Mouse (Mus musculus): ENCODE measurements at regions not wholly inside any gene's neighbourhood (a gene's known extent, or its start where the extent isn't known, plus 50 kb on each side); places are given as distances from the start of the nearest gene placed in this dataset.
A peak's percentile ranks its signal among the peaks of the same experiment; 100 is the strongest.

- DNase-seq = no peak
Observed at GRCm38 (mm10) chr6:31065419-31065818, 106.5 kb upstream of the Klf14 start.

- DNase-seq = no peak
Observed at GRCm38 (mm10) chr6:31066861-31067260, 108.0 kb upstream of the Klf14 start.

DNA sequence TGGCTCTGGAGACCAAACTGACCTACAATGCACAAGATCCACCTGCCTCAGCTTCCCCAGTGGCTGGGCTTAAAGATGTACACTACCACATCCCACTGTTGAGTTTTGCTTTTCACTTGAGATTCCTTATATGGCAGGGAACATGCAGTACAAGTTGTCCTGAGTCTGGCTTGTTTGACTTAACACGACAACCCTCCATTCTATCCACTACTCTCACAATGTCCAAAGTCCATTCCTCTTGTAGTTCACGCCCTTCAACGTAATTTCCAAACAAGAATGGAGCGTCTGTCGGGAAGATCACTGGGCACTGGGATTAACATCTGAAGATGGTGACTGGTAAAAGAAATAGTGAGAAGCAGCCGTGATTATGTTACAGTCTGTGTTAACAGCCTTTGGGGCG lies 108.6 kb upstream of the Klf14 start:
- DNase-seq = no peak

DNA sequence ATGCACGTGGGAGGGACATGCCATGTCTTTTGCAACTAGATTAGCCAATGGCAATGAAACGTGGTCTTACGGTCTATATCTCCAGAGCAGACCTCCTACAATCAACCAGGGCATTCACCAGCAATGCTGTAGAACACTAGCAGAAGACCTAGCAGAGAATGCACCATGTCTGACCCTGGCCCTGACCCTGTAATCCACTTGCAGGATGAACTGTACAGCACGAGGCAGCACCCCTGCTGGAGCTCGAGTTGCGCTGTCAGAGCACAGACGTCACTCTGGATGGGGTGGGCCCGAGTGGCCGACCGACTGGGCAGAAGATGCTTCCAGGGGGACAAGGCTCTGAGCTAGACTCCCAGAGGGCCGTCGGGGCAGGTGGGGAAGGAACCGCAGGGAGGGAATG lies 110.4 kb upstream of the Klf14 start:
- DNase-seq = no peak

DNA sequence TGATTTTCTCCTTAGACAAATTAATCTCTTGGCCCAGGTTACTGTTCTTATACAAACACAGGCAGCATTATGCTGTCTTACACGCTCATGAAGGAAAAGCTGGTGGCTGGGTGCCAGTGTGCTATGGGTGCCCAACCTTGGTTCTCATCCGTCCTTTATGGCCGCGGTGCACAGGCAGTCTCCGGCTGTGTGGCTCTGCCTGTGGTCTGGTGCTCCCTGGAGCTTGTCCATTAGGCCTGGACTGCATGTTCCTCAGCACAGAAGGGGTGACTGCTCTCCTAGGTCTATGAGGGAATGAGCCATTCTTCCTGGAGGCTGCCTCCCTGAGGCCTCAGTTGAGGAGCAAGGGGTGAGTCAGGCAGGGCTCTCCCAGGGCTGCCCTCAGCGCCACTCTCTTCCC lies 111.7 kb upstream of the Klf14 start:
- DNase-seq = no peak

DNA sequence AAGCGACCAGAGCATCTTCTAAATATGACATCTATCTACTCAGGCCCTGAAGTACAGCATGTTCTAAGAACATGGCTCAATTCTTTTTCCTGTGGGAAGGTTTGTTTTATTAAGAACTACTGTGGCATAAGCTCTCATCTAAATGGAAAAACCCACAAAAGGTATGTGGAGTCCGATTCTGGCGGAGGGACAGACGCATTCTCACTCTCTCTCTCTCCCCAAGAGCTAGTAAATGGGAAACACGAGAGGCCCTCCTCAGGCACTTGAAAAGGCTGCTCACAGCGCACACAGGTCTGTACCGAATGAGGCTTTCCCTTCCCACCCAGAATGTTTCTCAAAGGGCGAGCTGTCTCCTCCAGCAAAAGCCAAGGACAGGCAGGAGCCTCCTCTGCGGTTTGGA lies 112.1 kb upstream of the Klf14 start:
- no peak for DNase-seq

DNA sequence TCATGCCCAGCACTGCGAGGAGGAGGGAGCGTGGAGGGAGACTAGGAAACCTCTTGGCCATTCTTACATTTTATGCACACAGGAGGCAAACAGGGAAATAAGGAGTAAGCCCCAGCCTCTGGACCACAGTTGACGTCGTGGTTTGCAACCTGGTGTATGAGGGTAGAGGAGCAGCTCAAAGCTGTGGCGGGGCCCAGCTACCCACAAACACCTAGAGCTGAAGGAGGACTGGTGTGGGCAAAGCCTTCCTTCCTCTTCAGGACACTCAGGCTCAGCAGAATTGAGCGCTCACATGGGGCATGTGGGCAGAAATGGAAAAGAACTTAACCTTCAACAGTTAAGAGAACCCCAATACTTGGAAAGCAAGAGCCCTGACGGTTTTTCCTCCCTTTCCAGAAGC lies 113.2 kb upstream of the Klf14 start:
- DNase-seq = no peak

DNA sequence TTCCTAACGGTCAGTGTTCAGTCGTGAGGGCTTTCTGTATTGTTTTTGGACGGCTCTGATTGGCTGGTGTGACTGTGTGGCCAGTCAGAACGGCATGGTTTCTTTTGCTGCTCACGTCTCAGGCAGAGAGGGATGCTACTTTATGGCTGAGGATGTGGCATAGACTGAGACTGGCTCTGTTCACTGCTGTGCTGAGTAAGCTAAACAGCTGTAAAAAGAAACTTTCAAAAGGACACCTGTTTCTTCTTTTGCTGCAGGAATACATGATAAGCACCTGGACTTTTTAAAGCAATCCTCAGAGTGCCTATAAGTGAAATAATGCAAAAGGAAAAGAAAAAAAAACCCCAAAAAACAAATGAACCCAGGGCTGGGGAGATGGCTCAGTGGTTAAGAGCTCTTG lies 113.7 kb upstream of the Klf14 start:
- no peak for DNase-seq

DNA sequence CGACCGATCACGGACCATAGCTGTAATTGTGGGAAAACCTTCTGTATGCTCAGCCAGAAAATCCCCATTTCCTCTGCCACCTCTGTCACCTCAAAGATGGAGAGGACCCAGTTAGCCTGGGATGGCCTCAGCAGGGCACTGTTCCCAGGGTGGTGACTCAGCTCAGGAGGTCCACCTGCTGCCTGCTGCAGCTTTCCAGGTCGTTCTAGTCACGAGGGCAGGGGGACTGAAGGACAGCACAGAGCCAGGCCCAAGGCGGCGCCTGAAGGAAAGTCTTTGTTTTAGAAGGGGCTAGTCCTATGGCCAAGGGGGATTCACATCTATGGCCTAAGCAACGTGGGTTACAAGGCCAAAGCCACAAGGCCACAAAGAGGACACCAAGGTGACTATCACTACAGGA lies 114.5 kb upstream of the Klf14 start:
- peak; percentile 47 to 55 for DNase-seq

- DNase-seq = no peak
Observed at GRCm38 (mm10) chr6:31074394-31074793, 115.5 kb upstream of the Klf14 start.

DNA sequence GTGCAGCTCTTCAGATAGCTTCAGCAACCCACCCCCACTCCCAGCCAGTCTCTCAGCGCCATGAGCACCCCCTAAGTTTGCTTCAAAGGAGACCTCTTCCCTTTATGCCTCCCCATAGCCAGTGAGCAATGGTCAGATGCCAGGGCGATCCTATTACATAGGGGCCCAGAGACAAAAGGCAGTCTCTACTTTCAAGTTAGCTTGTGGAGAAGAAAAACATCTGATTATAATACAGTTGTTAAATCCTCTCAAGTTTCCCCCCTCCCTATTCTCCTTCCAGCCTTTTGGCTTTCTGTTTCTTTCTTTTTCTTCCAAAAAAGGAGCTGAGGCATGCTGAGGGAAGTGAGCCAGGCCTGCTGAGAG lies 116.3 kb upstream of the Klf14 start:
- DNase-seq = no peak

GRCm38 (mm10) chr6:31075572-31076477 lies 116.9 kb upstream of the Klf14 start:
- peak; percentile 79 to 80 for DNase-seq

- DNase-seq = no peak
Observed at GRCm38 (mm10) chr6:31076478-31076834, 117.6 kb upstream of the Klf14 start.

DNA sequence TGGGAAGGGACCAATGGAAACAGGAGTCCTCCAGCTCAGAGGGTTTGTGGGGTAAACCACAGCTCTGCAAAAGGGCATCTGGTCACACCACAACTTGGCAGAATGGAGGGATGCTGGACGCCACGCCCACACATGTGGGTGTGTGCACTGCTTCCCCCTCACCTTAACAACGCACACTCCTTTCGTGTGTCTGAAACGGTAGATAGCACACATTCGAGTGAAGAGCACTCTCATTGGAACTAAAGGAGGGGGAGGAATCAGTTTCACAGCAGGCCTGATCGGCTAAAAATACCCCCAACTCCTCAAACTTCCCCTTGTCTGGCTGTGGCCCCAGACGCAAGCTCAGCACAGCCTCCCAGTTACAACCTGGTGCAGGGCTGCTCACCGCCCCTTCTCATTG lies 118.3 kb upstream of the Klf14 start:
- no peak for DNase-seq

GRCm38 (mm10) chr6:31077779-31078178 lies 118.9 kb upstream of the Klf14 start:
- no peak for DNase-seq

GRCm38 (mm10) chr6:31078413-31078812 lies 119.5 kb upstream of the Klf14 start:
- no peak for DNase-seq

GRCm38 (mm10) chr6:31079586-31080259 lies 120.8 kb upstream of the Klf14 start:
- peak; percentile 76 to 86 for DNase-seq

DNA sequence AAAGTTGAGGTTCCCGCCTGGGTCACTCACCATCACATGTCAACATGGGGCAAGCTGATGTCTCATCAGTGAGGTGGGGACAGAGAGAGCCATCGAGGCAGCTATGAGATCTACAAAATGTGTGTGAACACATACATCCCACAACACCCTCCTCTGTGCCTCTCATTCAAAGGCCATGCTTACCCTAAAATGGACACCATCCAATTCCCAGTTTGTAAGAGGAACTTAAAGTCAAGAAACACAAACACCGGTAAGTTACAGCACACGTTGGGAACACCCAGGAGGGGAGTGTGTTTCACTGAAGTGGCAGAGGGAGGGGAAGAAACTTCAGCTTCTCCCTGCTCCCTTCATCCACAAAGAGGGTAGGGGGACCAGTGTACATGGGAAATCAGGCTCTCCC lies 121.4 kb upstream of the Klf14 start:
- no peak for DNase-seq

DNA sequence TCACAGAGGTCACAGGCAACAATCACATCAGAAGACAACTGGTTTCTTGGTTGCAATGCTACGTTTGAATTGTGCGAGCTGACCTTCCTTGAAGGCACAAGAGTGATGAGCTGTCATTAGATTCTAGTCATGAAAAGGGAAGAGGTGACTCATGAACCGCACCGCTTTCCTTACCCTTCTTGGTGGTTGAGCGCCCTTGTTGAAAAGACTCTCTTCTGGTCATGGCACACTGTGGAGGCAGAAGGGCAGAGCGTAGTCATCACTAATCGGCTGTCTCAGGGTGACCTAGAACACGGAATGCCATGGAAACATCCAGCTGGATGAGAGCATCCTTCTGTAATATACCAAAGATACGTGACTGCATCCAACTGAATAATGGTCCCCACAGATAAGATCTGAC lies 121.8 kb upstream of the Klf14 start:
- DNase-seq = no peak

DNA sequence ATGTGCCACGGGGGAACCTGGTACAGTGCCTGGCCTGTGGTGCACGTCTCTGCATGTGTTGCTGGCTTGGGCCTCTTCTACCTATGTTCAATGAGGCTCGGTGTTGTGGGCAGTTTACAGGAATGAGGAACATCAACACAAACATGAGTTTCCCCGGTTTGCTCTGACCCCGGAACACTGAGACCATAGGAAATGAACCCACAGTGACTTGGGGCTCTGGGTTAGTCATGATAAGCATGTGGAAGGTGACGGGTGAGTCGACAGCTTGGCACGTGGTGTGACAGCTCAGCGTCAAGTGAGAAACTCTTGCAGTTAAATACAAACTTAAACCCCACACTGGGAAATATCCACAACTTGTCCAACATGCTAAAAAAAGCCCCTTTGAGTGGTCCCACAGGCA lies 122.4 kb upstream of the Klf14 start:
- no peak for DNase-seq

DNA sequence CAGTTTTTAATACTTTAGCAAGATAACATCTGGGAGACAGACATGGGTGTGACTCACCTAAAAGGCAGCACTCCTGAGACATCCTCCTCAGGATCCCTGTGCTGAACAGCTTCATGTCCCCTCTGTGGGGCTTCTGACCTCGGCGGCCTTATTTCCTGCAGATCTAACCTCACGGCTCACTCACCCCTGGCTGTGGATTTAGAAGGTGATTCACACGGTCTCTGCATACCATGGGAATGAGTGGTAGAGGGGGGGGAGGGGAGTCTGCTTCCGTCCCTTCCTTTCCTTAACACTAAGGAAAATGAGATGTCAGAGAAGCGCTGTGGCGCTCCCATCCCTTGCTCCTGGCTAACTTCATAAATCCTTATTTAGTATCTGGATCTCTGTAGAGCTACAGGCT lies 123.1 kb upstream of the Klf14 start:
- DNase-seq = no peak

DNA sequence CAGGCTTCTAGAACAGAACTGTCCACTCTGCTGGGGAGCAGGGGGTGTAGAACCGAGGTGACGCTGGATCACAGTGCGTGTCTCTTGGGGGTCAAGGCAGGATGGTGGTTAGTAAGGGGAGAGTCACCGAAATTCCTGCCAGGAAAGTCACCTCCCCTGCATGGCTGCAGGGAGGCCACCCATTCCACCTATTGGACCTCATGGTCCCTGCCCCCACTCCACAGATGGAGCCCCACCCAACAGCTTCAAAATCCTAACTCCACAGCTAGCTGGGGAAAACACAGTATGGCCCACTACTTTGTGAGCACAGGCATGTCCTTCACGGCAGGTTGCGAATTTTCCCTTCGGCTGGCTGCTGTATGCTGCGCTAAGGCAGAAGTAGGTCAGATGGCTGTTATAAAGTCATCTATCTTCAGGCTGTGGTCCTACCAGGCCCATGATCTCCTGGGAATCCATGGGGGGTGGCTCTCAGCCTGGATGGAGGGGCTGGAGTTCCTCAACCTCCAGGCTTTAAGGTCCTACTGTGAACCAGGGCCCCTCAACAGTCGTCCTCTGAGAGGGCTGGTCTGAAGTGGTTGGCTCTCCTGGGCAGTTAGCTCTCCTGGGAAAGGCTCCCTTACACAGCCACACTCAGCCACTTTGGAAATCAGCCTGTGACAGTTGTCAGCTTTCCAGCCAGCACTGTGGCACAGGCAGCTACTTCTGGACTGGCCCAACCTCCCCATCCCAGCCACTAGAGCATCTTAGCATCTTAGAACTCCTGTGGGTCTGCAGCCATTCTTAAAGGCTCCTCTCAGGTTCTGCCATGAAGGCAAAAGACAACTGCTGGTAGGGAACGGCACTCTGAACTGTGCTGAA lies 124.0 kb upstream of the Klf14 start:
- peak; percentile 68 to 70 for DNase-seq

- DNase-seq = no peak
Observed at GRCm38 (mm10) chr6:31083701-31084100, 124.8 kb upstream of the Klf14 start.
